Mouse (Mus musculus) thymus, adult 2 months (tissue): ENCODE measurements around the gene Plbd2.

Source experiments
- CTCF ChIP-seq: fragments of 200-500 bp; IDR thresholded peaks from 2 replicates; pipeline ENCODE4 v1.5.1; 2012; ENCODE audit warnings: mild to moderate bottlenecking, control low read depth, low read length, moderate library complexity, borderline replicate concordance; ENCODE audit not compliant: control insufficient read depth, poor library complexity, insufficient read depth; ENCODE audit errors: extremely low read depth
- POLR2A ChIP-seq: fragments of 200-500 bp; IDR thresholded peaks from 2 replicates; pipeline ENCODE4 v1.6.1; 2012; ENCODE audit warnings: mild to moderate bottlenecking, low read length, control low read depth, moderate library complexity; ENCODE audit not compliant: control insufficient read depth, poor library complexity, insufficient read depth; ENCODE audit errors: extremely low read depth

DNA sequence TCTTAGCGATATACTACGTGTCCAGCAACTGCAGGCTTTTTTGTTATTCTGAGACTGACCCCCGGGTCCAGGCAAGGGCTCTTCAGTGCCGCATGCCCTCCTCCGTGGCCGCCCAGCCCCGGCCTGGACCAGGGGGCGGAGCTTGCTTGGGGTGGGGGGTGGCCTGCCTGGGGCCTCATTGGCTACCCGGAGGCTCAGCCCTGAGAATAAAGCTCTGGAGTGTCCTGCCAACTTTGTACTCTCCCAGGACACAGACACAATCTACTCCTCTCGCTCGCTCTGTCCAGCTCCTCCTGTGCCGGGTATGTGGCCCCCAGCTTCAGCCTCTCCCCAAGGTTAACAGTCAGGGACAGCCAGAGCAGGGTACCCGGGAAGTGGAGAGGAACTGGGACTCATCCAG, 27.1 kb downstream of the Plbd2 start, which contains the start of gene Sds:
- TF ChIP-seq POLR2A, result no peak
- TF ChIP-seq CTCF, result no peak
